Mouse (Mus musculus) kidney, postnatal 0 days (tissue): Measurements from ENCODE around the gene Rbpms2. TPM values are rescaled to one million over a fixed set of nuclear protein-coding genes. Genes with fewer than 3 reads are reported as not detected.

Experiments used
- ATAC-seq: fragments of 200-750 bp; cut with Nextera tagmentation; replicated peaks from 2 replicates; pipeline ENCODE4 v1.8.0; 2017; ENCODE audit warnings: low read depth, moderate number of reproducible peaks, moderate TSS enrichment, moderate library complexity; ENCODE audit not compliant: low FRiP score
- DNase-seq: peaks from one replicate; pipeline ENCODE4 v3.0.0-alpha.2; 2016; ENCODE audit warnings: low spot score
- H3K27ac ChIP-seq: fragments of 300-500 bp; sonication (generic); 2 replicates; pipeline ENCODE4 v1.5.1; 2014; ENCODE audit warnings: mild to moderate bottlenecking
- H3K27me3 ChIP-seq: fragments of 300-500 bp; sonication (generic); 2 replicates; pipeline ENCODE4 v1.6.1; 2014; ENCODE audit warnings: low read length, mixed read lengths; ENCODE audit not compliant: insufficient read depth
- H3K36me3 ChIP-seq: fragments of 300-500 bp; sonication (generic); 2 replicates; pipeline ENCODE4 v1.6.1; 2014; ENCODE audit warnings: low read length, mixed read lengths; ENCODE audit not compliant: insufficient read depth
- H3K4me1 ChIP-seq: fragments of 300-500 bp; sonication (generic); replicated peaks from 2 replicates; pipeline ENCODE4 v1.6.1; 2014; ENCODE audit warnings: antibody characterized with exemption, low read length, mixed read lengths; ENCODE audit not compliant: insufficient read depth
- H3K4me2 ChIP-seq: fragments of 300-500 bp; sonication (generic); 2 replicates; pipeline ENCODE4 v1.6.1; 2014; ENCODE audit warnings: mild to moderate bottlenecking, low read length, moderate library complexity, mixed read lengths
- H3K4me3 ChIP-seq: fragments of 300-500 bp; sonication (generic); replicated peaks from 2 replicates; pipeline ENCODE4 v1.5.1; 2014; ENCODE audit warnings: low read depth, low read length
- H3K9ac ChIP-seq: fragments of 300-500 bp; sonication (generic); 2 replicates; pipeline ENCODE4 v1.6.1; 2014; ENCODE audit warnings: low read depth, low read length
- H3K9me3 ChIP-seq: fragments of 300-500 bp; sonication (generic); replicated peaks from 2 replicates; pipeline ENCODE4 v1.6.1; 2016; ENCODE audit warnings: low read length, inconsistent platforms, mixed read lengths
- CTCF ChIP-seq: IDR thresholded peaks from 2 replicates; pipeline ENCODE4 v1.5.1; 2016; ENCODE audit warnings: antibody characterized with exemption, low read depth, mild to moderate bottlenecking, moderate library complexity
- WGBS: fragments of 180-500 bp; shearing (Covaris S2); extraction: QIAGEN DNeasy Blood & Tissue Kit; methylation state at CpG from one replicate; pipeline ENCODE4 v1.1.7; 2014; 5-methylcytosine and 5-hydroxymethylcytosine counted together
- polyA plus RNA-seq: library from polyadenylated mRNA; unstranded; fragments of >200 nt; fragmentation: Nextera tagmentation; extraction: Ambion mirVana; gene quantifications from 2 replicates; pipeline ENCODE4 v1.2.1, GENCODE M21; 2015

Gene Rbpms2
- polyA plus RNA-seq, 1 experiment from 2014 or later = 38.6 TPM

DNA sequence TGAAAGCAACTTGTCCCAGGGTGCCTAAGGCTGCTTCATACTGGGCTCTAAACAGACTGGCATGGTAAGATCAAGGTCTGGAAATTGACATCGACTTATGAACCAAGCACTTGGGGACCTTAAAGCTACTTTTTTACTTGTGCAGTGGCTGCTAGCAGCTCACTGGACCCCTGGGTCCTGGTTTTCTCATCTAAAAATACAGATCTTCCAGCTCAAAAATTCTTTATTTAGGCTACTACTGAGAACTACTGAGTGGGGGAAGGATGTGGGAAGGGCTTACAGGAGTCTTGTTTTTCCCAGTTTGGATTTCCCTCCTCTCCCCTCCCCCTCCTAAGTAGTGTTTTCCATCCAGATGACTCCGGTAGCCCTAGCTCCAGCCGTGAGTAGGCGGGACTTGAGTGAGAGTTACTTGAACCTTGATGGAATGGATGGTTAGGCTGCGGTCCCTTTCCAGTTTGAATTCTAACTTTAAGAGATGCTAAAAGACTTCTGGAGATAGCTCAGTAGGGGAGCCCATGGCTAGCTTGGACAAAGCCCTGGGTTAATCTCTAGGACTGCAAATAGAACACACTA, 11.5 kb downstream of the Rbpms2 start:
- Histone ChIP-seq H3K9me3 (no peaks in the 10 kb centered on the region), H3K27ac (0 out of 2 replicates have a peak overlapping the region, but pooled peaks have one; percentile 20), H3K4me2 (peak overlapping the region; percentile 21), H3K4me3 (no peak overlapping the region), H3K27me3 (no peaks in the 10 kb centered on the region), H3K36me3 (no peaks in the 10 kb centered on the region), H3K9ac (no peak overlapping the region), H3K4me1 (peaks cover 21% of the 10 kb centered on the region)
- no peak for TF ChIP-seq CTCF
- DNase-seq (peak; percentile 87), ATAC-seq (no peak; the same call in 1 of the 2 replicates)
- 7% methylated on average over 5 of the region's 5 CpGs for WGBS

DNA sequence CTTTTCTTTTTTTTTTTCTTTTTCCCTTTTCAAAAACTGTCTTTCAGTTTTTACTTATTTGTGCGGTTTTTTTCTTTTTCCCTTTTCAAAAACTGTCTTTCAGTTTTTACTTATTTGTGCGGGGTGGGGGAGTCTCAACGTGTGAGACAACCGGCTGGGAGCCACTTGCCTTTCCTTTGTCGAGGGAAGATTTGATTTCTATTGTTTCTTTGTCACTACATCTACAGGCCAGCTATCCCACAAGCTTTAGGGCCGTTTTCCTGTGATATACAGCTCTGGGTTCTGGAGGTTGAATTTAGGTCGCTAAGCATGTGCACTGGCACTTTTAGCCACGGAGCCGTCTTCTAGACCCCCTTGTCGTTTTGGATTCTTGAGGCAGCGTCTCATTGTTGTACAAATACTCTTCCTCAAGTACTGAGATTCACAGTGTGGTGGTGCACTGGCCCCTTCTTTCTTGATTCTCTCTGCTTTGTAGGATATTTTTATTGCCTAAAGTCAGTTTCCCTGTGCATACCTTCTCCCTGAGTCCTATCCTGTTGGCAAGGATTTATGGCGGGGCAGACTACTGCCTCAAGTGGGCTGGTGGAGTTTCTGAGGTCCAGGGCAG, 12.1 kb downstream of the Rbpms2 start:
- H3K36me3 ChIP-seq = no peaks in the 10 kb centered on the region
- ATAC-seq (no peak), DNase-seq (peak; percentile 23)
- WGBS = 11% methylated on average over 12 of the region's 12 CpGs
- peak overlapping the region; percentile 13; the same call in 1 of the 2 replicates for H3K27ac ChIP-seq
- TF ChIP-seq CTCF = no peak
- H3K9ac ChIP-seq = no peak overlapping the region
- H3K4me3 ChIP-seq = no peak overlapping the region
- H3K4me2 ChIP-seq = peak overlapping the region; percentile 21
- H3K4me1 ChIP-seq = peaks cover 21% of the 10 kb centered on the region
- H3K27me3 ChIP-seq = no peaks in the 10 kb centered on the region
- H3K9me3 ChIP-seq = no peaks in the 10 kb centered on the region

DNA sequence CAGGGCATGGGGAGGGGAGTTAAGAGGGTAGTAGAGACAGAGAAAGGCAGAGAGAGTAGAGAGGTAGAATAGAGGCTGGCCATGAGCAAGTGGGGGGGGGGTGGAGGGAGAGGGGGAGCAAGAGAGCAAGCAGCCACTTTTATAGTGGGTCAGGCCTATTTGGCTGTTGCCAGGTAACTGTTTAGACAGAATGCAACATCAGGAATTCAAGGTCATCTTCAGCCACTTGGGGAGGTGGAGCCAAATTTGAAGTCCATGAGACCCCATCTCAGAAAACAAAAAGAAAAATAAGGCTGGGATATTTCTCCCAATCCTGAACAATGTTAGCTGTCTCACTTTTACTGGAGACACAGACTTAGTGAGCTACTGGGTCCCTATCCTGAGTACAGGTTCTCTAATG, 13.1 kb downstream of the Rbpms2 start:
- Histone ChIP-seq H3K4me1 (peaks cover 21% of the 10 kb centered on the region), H3K9me3 (no peaks in the 10 kb centered on the region)
- ATAC-seq = no peak

DNA sequence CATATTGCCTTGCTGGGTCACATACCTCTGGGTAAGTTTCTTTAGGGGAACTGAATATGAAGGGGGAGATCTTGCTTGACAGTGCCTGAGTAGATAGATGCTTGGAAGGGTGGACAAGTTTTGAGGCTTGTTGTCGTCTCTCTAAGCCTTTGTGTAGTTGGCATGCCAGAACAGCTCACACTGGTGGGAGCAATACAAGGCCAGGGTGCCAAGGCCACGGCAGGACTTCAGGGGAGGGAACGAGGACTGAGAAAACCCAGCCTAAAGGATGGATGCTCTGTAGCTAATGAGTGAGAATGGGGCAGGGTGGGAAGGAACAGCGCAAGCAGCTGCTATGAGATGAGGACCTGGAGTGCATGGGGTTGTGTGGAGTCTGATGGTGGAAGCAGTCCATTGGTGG, 15.5 kb downstream of the Rbpms2 start:
- TF ChIP-seq CTCF = no peak
- Histone ChIP-seq H3K9me3 (no peaks in the 10 kb centered on the region), H3K36me3 (no peaks in the 10 kb centered on the region), H3K4me3 (no peak overlapping the region), H3K4me1 (peaks cover 19% of the 10 kb centered on the region), H3K27ac (no peak overlapping the region), H3K27me3 (no peaks in the 10 kb centered on the region), H3K4me2 (no peak overlapping the region), H3K9ac (no peak overlapping the region)
- ATAC-seq = no peak
- no peak for DNase-seq
- 90% methylated on average over 4 of the region's 4 CpGs for WGBS

More for the DNA sequence above, 13.1 kb downstream of the Rbpms2 start:
- Histone ChIP-seq H3K36me3 (no peaks in the 10 kb centered on the region), H3K4me2 (no peak overlapping the region), H3K27me3 (no peaks in the 10 kb centered on the region), H3K4me3 (no peak overlapping the region), H3K9ac (no peak overlapping the region), H3K27ac (no peak overlapping the region)
- DNase-seq = no peak
- TF ChIP-seq CTCF = no peak

DNA sequence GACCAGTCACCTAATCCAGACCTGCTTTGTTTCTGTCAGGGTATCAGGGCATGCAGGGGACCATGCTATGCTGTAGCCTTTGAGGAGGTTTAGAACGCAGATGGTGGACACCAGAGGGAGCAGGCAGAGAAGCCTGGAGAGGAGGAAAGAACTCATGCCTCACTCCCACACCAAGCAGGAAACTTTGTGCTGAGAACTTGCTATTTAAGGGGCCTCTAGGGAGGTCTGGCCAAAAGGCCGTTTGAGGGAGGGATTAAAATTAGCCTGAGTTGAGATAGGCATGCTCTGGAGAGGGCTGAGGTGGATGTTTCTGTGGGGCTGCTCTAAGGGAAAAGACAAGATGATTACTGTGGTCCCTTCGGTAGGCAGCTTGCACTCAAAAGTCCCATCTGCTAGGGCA, 16.5 kb downstream of the Rbpms2 start:
- H3K27ac ChIP-seq = 0 out of 2 replicates have a peak overlapping the region, but pooled peaks have one; percentile 52
- DNase-seq (peak; percentile 79), ATAC-seq (no peak)
- H3K4me2 ChIP-seq = no peak overlapping the region
- H3K27me3 ChIP-seq = no peaks in the 10 kb centered on the region
- H3K4me1 ChIP-seq = peaks cover 10% of the 10 kb centered on the region
- no peaks in the 10 kb centered on the region for H3K9me3 ChIP-seq
- no peak overlapping the region for H3K4me3 ChIP-seq
- 34% methylated on average over 3 of the region's 3 CpGs for WGBS
- no peaks in the 10 kb centered on the region for H3K36me3 ChIP-seq
- peak; percentile 50; the same call in 1 of the 2 replicates for TF ChIP-seq CTCF
- H3K9ac ChIP-seq = no peak overlapping the region

DNA sequence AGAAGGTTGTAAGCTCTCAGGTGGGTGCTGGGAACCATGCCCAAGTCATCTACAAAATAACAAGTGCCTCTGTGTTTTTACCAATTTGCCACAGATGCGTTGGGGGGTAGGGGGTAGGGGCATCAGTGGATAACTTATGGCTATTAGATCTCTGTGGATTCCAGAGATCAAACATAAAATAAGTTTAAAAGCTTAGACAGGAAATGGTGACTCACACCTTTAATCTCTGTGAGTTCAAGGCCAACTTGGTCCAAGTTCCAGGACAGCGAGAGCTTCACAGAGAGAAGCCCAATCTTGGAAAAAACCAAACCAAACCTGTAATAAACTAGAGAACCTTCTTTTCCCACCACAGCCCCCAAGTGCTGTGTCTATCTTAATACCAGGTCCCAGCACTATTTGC, 17.3 kb downstream of the Rbpms2 start:
- H3K4me2 ChIP-seq = no peak overlapping the region
- no peak overlapping the region for H3K4me3 ChIP-seq
- DNase-seq (no peak), ATAC-seq (no peak)
- no peak overlapping the region for H3K9ac ChIP-seq
- no peak for TF ChIP-seq CTCF
- H3K36me3 ChIP-seq = no peaks in the 10 kb centered on the region
- peaks cover 4% of the 10 kb centered on the region for H3K4me1 ChIP-seq
- H3K27me3 ChIP-seq = no peaks in the 10 kb centered on the region
- 85% methylated on average over 2 of the region's 2 CpGs for WGBS
- H3K9me3 ChIP-seq = no peaks in the 10 kb centered on the region
- H3K27ac ChIP-seq = no peak overlapping the region
